Mouse (Mus musculus): Measurements from ENCODE around the gene Gng5.

Gene Gng5

GRCm38 (mm10) chr3:146543632-146544031, 44.0 kb downstream of the Gng5 start:
- DNase-seq, result no peak

- no peak for DNase-seq
These were observed 55.2 kb downstream of the Gng5 start for GRCm38 (mm10) chr3:146554816-146555215.
